Mouse (Mus musculus) activated CD4-positive, CD25-positive, alpha-beta regulatory T cell (primary cell): ENCODE measurements around the gene Gngt1. TPM values are rescaled to one million over a fixed set of nuclear protein-coding genes. Genes with fewer than 3 reads are reported as not detected.

Experiments
- polyA plus RNA-seq, 2 experiments: library from polyadenylated mRNA; unstranded; fragments of 100-300 nt; shearing (Covaris generic); gene quantifications; one replicate each; pipeline ENCODE4 v1.2.1; 2017

Gngt1 gene
- under 1 TPM in 1 of 2 experiments, not detected in 1; 0.20 TPM for polyA plus RNA-seq

GRCm38 (mm10) chr6:3993492-3993891, at the start of gene Gngt1:
Gene Gngt1 (plus strand): TSS chr6:3993792.

DNA sequence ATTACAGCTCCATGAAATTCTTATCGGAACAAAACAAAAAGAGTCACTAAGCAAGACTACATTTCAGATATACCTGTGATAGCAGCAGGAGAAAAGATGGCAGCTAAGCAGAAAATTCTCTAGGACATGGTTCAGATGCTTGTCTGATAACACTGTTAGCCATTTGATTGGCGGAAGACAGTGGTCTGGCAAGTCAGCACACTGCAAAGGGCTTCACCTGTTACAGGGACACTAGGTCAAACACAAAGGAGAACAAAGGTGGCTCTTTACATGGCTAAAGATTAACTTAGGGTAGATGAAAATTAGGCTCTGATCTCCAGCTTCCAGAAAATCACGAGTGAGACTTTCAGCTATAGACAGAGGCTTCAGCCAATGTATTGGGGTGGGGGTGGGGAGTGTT, 4.8 kb upstream of the Gngt1 start, which contains the start of gene Tfpi2:
Gene Tfpi2 (minus strand): TSS at position 170 of the 400 bp plus-strand sequence.

GRCm38 (mm10) chr6:4003890-4004306, 10.3 kb downstream of the Gngt1 start, which contains the start of gene Gng11:
Gene Gng11 (plus strand): TSS chr6:4003904.

Other genes starting within 250 kb of the Gngt1 start
- gene Calcr, start 229.1 kb upstream of the Gngt1 start, polyA plus RNA-seq = under 1 TPM in 1 of 2 experiments, not detected in 1; 0.14 TPM
- gene Tfpi2, start 4.9 kb upstream of the Gngt1 start, polyA plus RNA-seq = not detected
- gene Gng11, start 10.1 kb downstream of the Gngt1 start, polyA plus RNA-seq = not detected
- 10 to 100 TPM; 19.2 to 30.1 TPM for gene Bet1, start 93.2 kb downstream of the Gngt1 start, polyA plus RNA-seq